8 mouse cellular contexts compared by ENCODE assay signal in the genomic region with DNA sequence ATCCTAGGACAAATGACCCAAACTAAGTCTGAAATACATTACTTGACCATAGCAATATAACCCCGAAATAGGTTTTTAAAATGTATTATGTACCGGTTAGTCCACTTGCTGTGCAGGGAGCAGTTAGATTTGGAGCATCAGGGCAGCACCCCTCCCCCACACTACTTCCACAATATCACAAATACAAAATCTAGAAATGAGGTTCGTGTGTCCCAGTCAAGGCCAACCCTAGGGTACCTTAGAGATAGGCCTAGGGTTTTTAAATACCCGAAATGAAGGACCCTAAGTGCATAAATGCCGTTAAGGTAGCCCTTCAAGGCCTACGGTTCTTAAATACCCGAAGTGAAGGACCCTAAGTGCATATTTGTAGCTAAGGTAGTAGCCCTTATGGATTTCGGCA. TPM values are rescaled to one million over a fixed set of nuclear protein-coding genes. Genes with fewer than 3 reads are reported as not detected.
DNase-seq lines count a peak whose midpoint lies in the region; ATAC-seq and TF ChIP-seq lines count a peak whose summit lies in the region.

No protein-coding gene starts in this region.

- peaks cover 1% of the 10 kb centered on the region; the same call in 1 of the 2 replicates for H3K4me1 ChIP-seq in heart, adult 2 months (ENCODE audit: control insufficient read depth, insufficient read depth, low read length)
- no peaks in the 10 kb centered on the region for H3K4me1 ChIP-seq in hindbrain, embryonic 11.5 days (replicated peaks; ENCODE audit: control insufficient read depth, insufficient read depth, low read length)
- H3K4me1 ChIP-seq in liver, embryonic 11.5 days (replicated peaks; ENCODE audit: control insufficient read depth, insufficient read depth, low read length) = peaks cover 6% of the 10 kb centered on the region
- peaks cover 15% of the 10 kb centered on the region for H3K4me1 ChIP-seq in neural tube, embryonic 15.5 days

- peak overlapping the region; percentile 68 for H3K9ac ChIP-seq in heart, adult 2 months (ENCODE audit: low read depth, low read length)
- H3K9ac ChIP-seq in hindbrain, embryonic 11.5 days (ENCODE audit: low read depth, low read length) = peak overlapping the region; percentile 75
- H3K9ac ChIP-seq in liver, embryonic 11.5 days (ENCODE audit: low read depth, low read length) = peak overlapping the region; percentile 98
- H3K9ac ChIP-seq in neural tube, embryonic 15.5 days (replicated peaks) = peak overlapping the region; percentile 100

- H3K79me2 ChIP-seq in heart, adult 2 months (replicated peaks; ENCODE audit: control insufficient read depth, insufficient read depth, low read length) = no peaks in the 10 kb centered on the region; the same call in 1 of the 2 replicates

- H3K4me3 ChIP-seq in heart, adult 2 months = peak overlapping the region; percentile 86
- H3K4me3 ChIP-seq in hindbrain, embryonic 11.5 days (ENCODE audit: low read depth, low read length) = peak overlapping the region; percentile 92
- peak overlapping the region; percentile 95 for H3K4me3 ChIP-seq in liver, embryonic 11.5 days (ENCODE audit: low read depth, low read length)
- H3K4me3 ChIP-seq in neural tube, embryonic 15.5 days (replicated peaks) = peak overlapping the region; percentile 97

- intact Hi-C loops in heart, adult 2 months (cut with DNase I) = loop anchor here (2.0 to 5.0 kb wide), 4 partner anchors 96 to 232 kb away; partner anchors contain the start of gene Gda
- intact Hi-C loops in heart, postnatal 36 days (cut with DNase I) = loop anchor here (5.0 to 10.0 kb wide), 5 partner anchors 101 to 504 kb away; partner anchors contain the start of gene Cemip2

- no peak for TF ChIP-seq POLR2A in heart, adult 2 months (IDR thresholded peaks at IDR 0.05; ENCODE audit: insufficient read depth, low read depth, low read length)

- H3K27ac ChIP-seq in heart, adult 2 months = peak overlapping the region; percentile 96
- H3K27ac ChIP-seq in hindbrain, embryonic 11.5 days (ENCODE audit: low read depth, low read length) = peak overlapping the region; percentile 100
- peak overlapping the region; percentile 100 for H3K27ac ChIP-seq in liver, embryonic 11.5 days (ENCODE audit: low read depth, low read length)
- peak overlapping the region; percentile 99 for H3K27ac ChIP-seq in neural tube, embryonic 15.5 days (replicated peaks)

- H3K36me3 ChIP-seq in heart, adult 2 months (ENCODE audit: control insufficient read depth, insufficient read depth, low read length) = peaks cover 4% of the 10 kb centered on the region
- no peaks in the 10 kb centered on the region for H3K36me3 ChIP-seq in hindbrain, embryonic 11.5 days (ENCODE audit: control insufficient read depth, insufficient read depth, low read length)
- H3K36me3 ChIP-seq in liver, embryonic 11.5 days (ENCODE audit: control insufficient read depth, insufficient read depth, low read length) = no peaks in the 10 kb centered on the region
- H3K36me3 ChIP-seq in neural tube, embryonic 15.5 days = no peaks in the 10 kb centered on the region

- ATAC-seq in hindbrain, embryonic 11.5 days (ENCODE audit: low FRiP score) = no peak; the same call in 1 of the 2 replicates
- ATAC-seq in liver, embryonic 11.5 days (replicated peaks; ENCODE audit: low FRiP score) = no peak
- ATAC-seq in neural tube, embryonic 15.5 days (ENCODE audit: low FRiP score) = no peak

- no peak for TF ChIP-seq CTCF in heart, adult 2 months (IDR thresholded peaks at IDR 0.05)

- TF ChIP-seq EP300 in heart, adult 2 months (IDR thresholded peaks at IDR 0.05; ENCODE audit: insufficient read depth, low read depth, low read length) = no peak

- no peaks in the 10 kb centered on the region for H3K27me3 ChIP-seq in heart, adult 2 months (ENCODE audit: control insufficient read depth, insufficient read depth, low read length)
- H3K27me3 ChIP-seq in hindbrain, embryonic 11.5 days (ENCODE audit: control insufficient read depth, insufficient read depth, low read length) = no peaks in the 10 kb centered on the region
- H3K27me3 ChIP-seq in liver, embryonic 11.5 days (replicated peaks; ENCODE audit: control insufficient read depth, insufficient read depth, low read length) = no peaks in the 10 kb centered on the region
- no peaks in the 10 kb centered on the region for H3K27me3 ChIP-seq in neural tube, embryonic 15.5 days (replicated peaks)

- H3K4me2 ChIP-seq in hindbrain, embryonic 11.5 days (replicated peaks; ENCODE audit: low read depth, low read length) = peak overlapping the region; percentile 59
- peak overlapping the region; percentile 81 for H3K4me2 ChIP-seq in liver, embryonic 11.5 days
- peak overlapping the region; percentile 68 for H3K4me2 ChIP-seq in neural tube, embryonic 15.5 days

- H3K9me3 ChIP-seq in hindbrain, embryonic 11.5 days (ENCODE audit: control insufficient read depth, low read length) = no peaks in the 10 kb centered on the region
- no peaks in the 10 kb centered on the region for H3K9me3 ChIP-seq in liver, embryonic 11.5 days (ENCODE audit: control insufficient read depth, low read length)
- H3K9me3 ChIP-seq in neural tube, embryonic 15.5 days (replicated peaks) = no peaks in the 10 kb centered on the region

- WGBS in heart, adult 2 months = 22% methylated on average over 8 of the region's 8 CpGs
- 36% methylated on average over 8 of the region's 8 CpGs for WGBS in hindbrain, embryonic 11.5 days
- 22% methylated on average over 8 of the region's 8 CpGs for WGBS in liver, embryonic 11.5 days
- WGBS in neural tube, embryonic 15.5 days = 19% methylated on average over 8 of the region's 8 CpGs

- DNase-seq in heart, adult 2 months = no peak
- DNase-seq in heart, postnatal 36 days = no peak
- peak; percentile 6 for DNase-seq in urinary bladder, postnatal 25 days (ENCODE audit: low spot score)
- DNase-seq in urinary bladder, postnatal 10 days (ENCODE audit: low spot score) = no peak
- DNase-seq in hindbrain, embryonic 11.5 days (ENCODE audit: low spot score) = no peak
- no peak for DNase-seq in liver, embryonic 11.5 days (ENCODE audit: low spot score)
- no peak for DNase-seq in gastrocnemius, postnatal 25 days

RNA-seq across cellular contexts. Expression of gene Zfand5, which starts 0.9 kb away (rescaled TPM):
- total RNA-seq in heart, adult 2 months (2021) = 100 to 1,000 TPM; 114 to 131 TPM
- polyA plus RNA-seq in heart, adult 2 months (2012; rRNA removed) = 27.4 and 66.6 TPM in 2 replicates
- 100 to 1,000 TPM; 138 to 142 TPM for total RNA-seq in heart, postnatal 36 days (2021)
- 170 and 197 TPM in 2 replicates for polyA plus RNA-seq in hindbrain, embryonic 11.5 days (2014; fragmentation: Nextera tagmentation; extraction: Ambion mirVana)
- 61.4 and 67.7 TPM in 2 replicates for polyA plus RNA-seq in liver, embryonic 11.5 days (2014; fragmentation: Nextera tagmentation; extraction: Ambion mirVana)
- 149 and 174 TPM in 2 replicates for polyA plus RNA-seq in neural tube, embryonic 15.5 days (2015; fragmentation: Nextera tagmentation; extraction: Ambion mirVana)
- 100 to 1,000 TPM; 193 to 218 TPM for total RNA-seq in gastrocnemius, postnatal 25 days (2021)
